ENCODE assay signal across 29 mouse cellular contexts in genomic region chr2:155045075-155045474, GRCm38 (mm10). TPM values are rescaled to one million over a fixed set of nuclear protein-coding genes. Genes with fewer than 3 reads are reported as not detected.
"Had no signal": no experiment of that assay in that cellular context is flagged by ENCODE, and none has a peak within 500 bp of the region (broad histone marks: within the 10 kb centered on the region; RNA-seq: fewer than 3 reads in every experiment).

No protein-coding gene starts in this region.

- H3K9me3 ChIP-seq: embryonic facial prominence, embryonic 10.5 days; embryonic facial prominence, embryonic 12.5 days; embryonic facial prominence, embryonic 13.5 days; embryonic facial prominence, embryonic 15.5 days; forebrain, embryonic 12.5 days; forebrain, embryonic 15.5 days; heart, embryonic 10.5 days had no signal

- DNase-seq: cerebellum, adult 8-10 months; cerebellum, adult 9-10 months; cerebellum, adult 9-11 months; cerebellum, postnatal 10 days; cerebellum, postnatal 14 days; cerebellum, postnatal 25 days; cerebellum, postnatal 36 days; forebrain, postnatal 0 days; gastrocnemius, adult 2 months; gastrocnemius, postnatal 10 days; gastrocnemius, postnatal 14 days; gastrocnemius, postnatal 25 days; gastrocnemius, postnatal 36 days; heart, adult 2 months had no signal

- H3K9ac ChIP-seq: embryonic facial prominence, embryonic 12.5 days; embryonic facial prominence, embryonic 13.5 days; embryonic facial prominence, embryonic 15.5 days; forebrain, embryonic 12.5 days; forebrain, embryonic 15.5 days; forebrain, postnatal 0 days had no signal

- H3K27me3 ChIP-seq: embryonic facial prominence, embryonic 12.5 days; embryonic facial prominence, embryonic 13.5 days; embryonic facial prominence, embryonic 15.5 days; forebrain, embryonic 12.5 days; forebrain, embryonic 15.5 days had no signal

- H3K36me3 ChIP-seq: embryonic facial prominence, embryonic 10.5 days; embryonic facial prominence, embryonic 12.5 days; embryonic facial prominence, embryonic 13.5 days; embryonic facial prominence, embryonic 15.5 days; forebrain, embryonic 12.5 days; forebrain, embryonic 15.5 days; heart, embryonic 10.5 days had no signal

- ATAC-seq: forebrain, embryonic 14.5 days; forebrain, embryonic 15.5 days; forebrain, embryonic 16.5 days; forebrain, postnatal 0 days had no signal

- H3K27ac ChIP-seq: embryonic facial prominence, embryonic 10.5 days; embryonic facial prominence, embryonic 12.5 days; embryonic facial prominence, embryonic 13.5 days; embryonic facial prominence, embryonic 15.5 days; forebrain, embryonic 12.5 days; forebrain, embryonic 15.5 days; gastrocnemius, adult 2 months; heart, adult 2 months; heart, embryonic 10.5 days had no signal

- H3K4me3 ChIP-seq: embryonic facial prominence, embryonic 10.5 days; embryonic facial prominence, embryonic 12.5 days; embryonic facial prominence, embryonic 13.5 days; embryonic facial prominence, embryonic 15.5 days; erythroblast, embryonic 14.5 days; forebrain, embryonic 12.5 days; forebrain, embryonic 15.5 days; gastrocnemius, adult 2 months; heart, adult 2 months; heart, embryonic 10.5 days had no signal

- H3K4me2 ChIP-seq: embryonic facial prominence, embryonic 12.5 days; embryonic facial prominence, embryonic 13.5 days; embryonic facial prominence, embryonic 15.5 days; forebrain, embryonic 12.5 days; forebrain, embryonic 15.5 days had no signal

RNA-seq across cellular contexts. Expression of gene Gm14226, which starts 27.0 kb away (rescaled TPM):
- total RNA-seq: common myeloid progenitor, adult 5-6 weeks; forebrain, postnatal 0 days; gastrocnemius, adult 18-20 months; gastrocnemius, adult 2 months; gastrocnemius, adult 8-10 months; gastrocnemius, postnatal 10 days; gastrocnemius, postnatal 14 days; gastrocnemius, postnatal 25 days; gastrocnemius, postnatal 36 days; gastrocnemius, postnatal 4 days; granulocyte monocyte progenitor cell, adult 5-6 weeks had no signal
- polyA plus RNA-seq: erythroblast, embryonic 14.5 days; forebrain, embryonic 14.5 days had no signal
